Mouse (Mus musculus) embryonic facial prominence, embryonic 10.5 days (tissue): ENCODE results near the gene Trank1. TPM values are rescaled to one million over a fixed set of nuclear protein-coding genes. Genes with fewer than 3 reads are reported as not detected.

Source experiments
- DNase-seq: peaks from one replicate; pipeline ENCODE4 v3.0.0-alpha.2; 2017; ENCODE audit warnings: low spot score
- H3K27ac ChIP-seq: fragments of 300-500 bp; sonication (generic); replicated peaks from 2 replicates; pipeline ENCODE4 v1.5.1; 2016; ENCODE audit warnings: mild to moderate bottlenecking
- H3K27me3 ChIP-seq: fragments of 300-500 bp; sonication (generic); replicated peaks from 2 replicates; pipeline ENCODE4 v1.6.1; 2016; ENCODE audit warnings: low read depth, mild to moderate bottlenecking; ENCODE audit not compliant: poor library complexity, severe bottlenecking
- H3K36me3 ChIP-seq: fragments of 300-500 bp; sonication (generic); replicated peaks from 2 replicates; pipeline ENCODE4 v1.6.1; 2016; ENCODE audit warnings: mild to moderate bottlenecking, moderate library complexity
- H3K4me1 ChIP-seq: fragments of 300-500 bp; sonication (generic); 2 replicates; pipeline ENCODE4 v1.6.1; 2016
- H3K4me3 ChIP-seq: fragments of 300-500 bp; sonication (generic); 2 replicates; pipeline ENCODE4 v1.5.1; 2016; ENCODE audit warnings: mild to moderate bottlenecking, moderate library complexity
- H3K9me3 ChIP-seq: fragments of 300-500 bp; sonication (generic); 2 replicates; pipeline ENCODE4 v1.6.1; 2016; ENCODE audit warnings: mild to moderate bottlenecking
- WGBS: fragments of 180-500 bp; shearing (Covaris S2); methylation state at CpG from one replicate; pipeline ENCODE4 v1.1.7; 2016; 5-methylcytosine and 5-hydroxymethylcytosine counted together
- polyA plus RNA-seq: library from polyadenylated mRNA; unstranded; fragments of >200 nt; fragmentation: Nextera tagmentation; extraction: Ambion mirVana; gene quantifications from 2 replicates; pipeline ENCODE4 v1.2.1, GENCODE M21; 2016

Trank1 gene
- polyA plus RNA-seq, 1 experiment from 2014 or later, result 0.09 TPM

- H3K27ac ChIP-seq, result no peak overlapping the region
- no peaks in the 10 kb centered on the region for H3K36me3 ChIP-seq
- H3K4me1 ChIP-seq, result no peaks in the 10 kb centered on the region; the same call in 1 of the 2 replicates
- H3K27me3 ChIP-seq, result 0 out of 2 replicates have a peak, but pooled peaks cover 5% of the 10 kb centered on the region
- WGBS, result 83% methylated on average over 4 of the region's 4 CpGs
- H3K4me3 ChIP-seq, result no peak overlapping the region
- no peaks in the 10 kb centered on the region for H3K9me3 ChIP-seq
- DNase-seq, result no peak
Observed at GRCm38 (mm10) chr9:111387576-111387975, 76.0 kb downstream of the Trank1 start.

GRCm38 (mm10) chr9:111390016-111390415 lies 78.5 kb downstream of the Trank1 start:
- 0 out of 2 replicates have a peak, but pooled peaks cover 5% of the 10 kb centered on the region for H3K27me3 ChIP-seq
- 90% methylated on average over 9 of the region's 9 CpGs for WGBS
- DNase-seq, result no peak
- no peak overlapping the region for H3K4me3 ChIP-seq
- no peak overlapping the region for H3K27ac ChIP-seq
- no peaks in the 10 kb centered on the region for H3K4me1 ChIP-seq
- no peaks in the 10 kb centered on the region for H3K9me3 ChIP-seq
- no peaks in the 10 kb centered on the region for H3K36me3 ChIP-seq

GRCm38 (mm10) chr9:111391036-111391435 lies 79.5 kb downstream of the Trank1 start:
- no peak for DNase-seq
- H3K4me1 ChIP-seq, result no peaks in the 10 kb centered on the region
- WGBS, result 83% methylated on average over 8 of the region's 8 CpGs
- H3K27ac ChIP-seq, result no peak overlapping the region
- no peaks in the 10 kb centered on the region for H3K36me3 ChIP-seq
- H3K9me3 ChIP-seq, result no peaks in the 10 kb centered on the region
- 0 out of 2 replicates have a peak, but pooled peaks cover 5% of the 10 kb centered on the region for H3K27me3 ChIP-seq
- H3K4me3 ChIP-seq, result no peak overlapping the region

- no peak for DNase-seq
- no peaks in the 10 kb centered on the region for H3K36me3 ChIP-seq
- H3K27me3 ChIP-seq, result 0 out of 2 replicates have a peak, but pooled peaks cover 5% of the 10 kb centered on the region
- H3K27ac ChIP-seq, result no peak overlapping the region
- no peaks in the 10 kb centered on the region for H3K9me3 ChIP-seq
- H3K4me1 ChIP-seq, result no peaks in the 10 kb centered on the region
- WGBS, result 90% methylated on average over 18 of the region's 18 CpGs
- H3K4me3 ChIP-seq, result no peak overlapping the region
Observed at GRCm38 (mm10) chr9:111391926-111392442, 80.4 kb downstream of the Trank1 start.

- DNase-seq, result no peak
- Histone ChIP-seq H3K9me3 (no peaks in the 10 kb centered on the region), H3K27me3 (0 out of 2 replicates have a peak, but pooled peaks cover 5% of the 10 kb centered on the region), H3K36me3 (no peaks in the 10 kb centered on the region), H3K4me3 (no peak overlapping the region), H3K4me1 (no peaks in the 10 kb centered on the region), H3K27ac (no peak overlapping the region)
- WGBS, result 74% methylated on average over 5 of the region's 5 CpGs
Observed at GRCm38 (mm10) chr9:111395265-111395664, 83.7 kb downstream of the Trank1 start.

GRCm38 (mm10) chr9:111398059-111398458 lies 86.5 kb downstream of the Trank1 start:
- Histone ChIP-seq H3K9me3 (no peaks in the 10 kb centered on the region), H3K27ac (no peak overlapping the region), H3K4me3 (no peak overlapping the region), H3K4me1 (no peaks in the 10 kb centered on the region), H3K36me3 (no peaks in the 10 kb centered on the region), H3K27me3 (no peaks in the 10 kb centered on the region)
- WGBS, result 76% methylated on average over 2 of the region's 2 CpGs
- no peak for DNase-seq

- H3K27ac ChIP-seq, result no peak overlapping the region
- H3K36me3 ChIP-seq, result no peaks in the 10 kb centered on the region
- no peaks in the 10 kb centered on the region for H3K4me1 ChIP-seq
- no peak for DNase-seq
- no peaks in the 10 kb centered on the region for H3K9me3 ChIP-seq
- 88% methylated on average over 4 of the region's 4 CpGs for WGBS
- H3K27me3 ChIP-seq, result no peaks in the 10 kb centered on the region
- H3K4me3 ChIP-seq, result no peak overlapping the region
Observed at GRCm38 (mm10) chr9:111400089-111400488, 88.5 kb downstream of the Trank1 start.

GRCm38 (mm10) chr9:111403159-111403558 lies 91.6 kb downstream of the Trank1 start:
- H3K27me3 ChIP-seq, result no peaks in the 10 kb centered on the region
- H3K36me3 ChIP-seq, result no peaks in the 10 kb centered on the region
- 89% methylated on average over 4 of the region's 4 CpGs for WGBS
- no peak overlapping the region for H3K27ac ChIP-seq
- H3K9me3 ChIP-seq, result no peaks in the 10 kb centered on the region
- no peak overlapping the region for H3K4me3 ChIP-seq
- H3K4me1 ChIP-seq, result no peaks in the 10 kb centered on the region
- no peak for DNase-seq

- H3K27ac ChIP-seq, result no peak overlapping the region
- H3K4me1 ChIP-seq, result no peaks in the 10 kb centered on the region
- WGBS, result 85% methylated on average over 12 of the region's 12 CpGs
- no peaks in the 10 kb centered on the region for H3K36me3 ChIP-seq
- H3K4me3 ChIP-seq, result no peak overlapping the region
- no peaks in the 10 kb centered on the region for H3K27me3 ChIP-seq
- H3K9me3 ChIP-seq, result no peaks in the 10 kb centered on the region
- DNase-seq, result no peak
Observed at GRCm38 (mm10) chr9:111404346-111405079, 93.0 kb downstream of the Trank1 start.

GRCm38 (mm10) chr9:111405080-111405428 lies 93.5 kb downstream of the Trank1 start:
- Histone ChIP-seq H3K27me3 (no peaks in the 10 kb centered on the region), H3K4me3 (no peak overlapping the region), H3K9me3 (no peaks in the 10 kb centered on the region), H3K4me1 (no peaks in the 10 kb centered on the region), H3K27ac (no peak overlapping the region), H3K36me3 (no peaks in the 10 kb centered on the region)
- DNase-seq, result no peak
- 89% methylated on average over 6 of the region's 6 CpGs for WGBS

GRCm38 (mm10) chr9:111408012-111408411 lies 96.5 kb downstream of the Trank1 start:
- Histone ChIP-seq H3K27ac (no peak overlapping the region), H3K4me3 (no peak overlapping the region), H3K4me1 (no peaks in the 10 kb centered on the region), H3K9me3 (no peaks in the 10 kb centered on the region), H3K36me3 (no peaks in the 10 kb centered on the region), H3K27me3 (no peaks in the 10 kb centered on the region)
- 82% methylated on average over 6 of the region's 6 CpGs for WGBS
- no peak for DNase-seq

GRCm38 (mm10) chr9:111408427-111408826 lies 96.9 kb downstream of the Trank1 start:
- Histone ChIP-seq H3K4me3 (no peak overlapping the region), H3K9me3 (no peaks in the 10 kb centered on the region), H3K36me3 (no peaks in the 10 kb centered on the region), H3K27ac (no peak overlapping the region), H3K4me1 (no peaks in the 10 kb centered on the region), H3K27me3 (no peaks in the 10 kb centered on the region)
- WGBS, result 88% methylated on average over 10 of the region's 10 CpGs
- DNase-seq, result no peak

- no peaks in the 10 kb centered on the region for H3K27me3 ChIP-seq
- H3K4me3 ChIP-seq, result no peak overlapping the region
- WGBS, result 87% methylated on average over 16 of the region's 16 CpGs
- DNase-seq, result no peak
- H3K4me1 ChIP-seq, result no peaks in the 10 kb centered on the region
- no peak overlapping the region for H3K27ac ChIP-seq
- no peaks in the 10 kb centered on the region for H3K9me3 ChIP-seq
- H3K36me3 ChIP-seq, result no peaks in the 10 kb centered on the region
Observed at GRCm38 (mm10) chr9:111412471-111413160, 101.1 kb downstream of the Trank1 start.
